Mouse (Mus musculus): ENCODE data around the gene 1110032F04Rik.

1110032F04Rik gene

DNA sequence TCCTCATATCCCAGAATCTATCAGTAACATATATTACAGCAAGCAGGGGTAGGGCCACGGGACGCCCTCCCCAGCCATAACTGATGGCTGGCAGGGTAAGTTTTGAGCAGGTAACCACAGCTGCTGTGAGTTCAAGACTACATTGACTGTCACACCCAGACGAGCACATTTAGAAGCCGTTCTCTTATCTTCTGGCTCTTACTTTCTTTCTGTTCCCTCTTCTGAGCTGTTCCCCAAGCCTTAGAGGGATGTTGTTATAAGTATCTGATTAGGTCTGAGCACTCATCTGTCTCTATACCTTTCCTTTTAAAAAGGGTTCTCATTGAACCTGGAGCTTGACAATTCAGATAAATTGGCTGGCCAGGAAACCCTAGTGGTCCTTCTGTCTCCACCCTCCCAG is 38.1 kb downstream of the 1110032F04Rik start:
- DNase-seq (ENCODE audit: low spot score in 2 of 2), result no peak
